Mouse (Mus musculus) heart, postnatal 10 days (tissue): ENCODE results near the gene Gm36176. TPM values are rescaled to one million over a fixed set of nuclear protein-coding genes. Genes with fewer than 3 reads are reported as not detected.

Source experiments
- DNase-seq, 2 experiments: peaks; one replicate each; pipeline ENCODE4 v3.0.0; 2021
- intact Hi-C: fragments of 180-260 bp; cut with DNase I; formaldehyde crosslinking; loops from one replicate; pipeline ENCODE4 v1.15.1; 2025
- total RNA-seq, 2 experiments: library from RNA; stranded (reverse); gene quantifications; 2 replicates each; pipeline ENCODE4 v1.2.3; 2021

The Gm36176 gene
- total RNA-seq, 2 experiments from 2014 or later: not detected

DNA sequence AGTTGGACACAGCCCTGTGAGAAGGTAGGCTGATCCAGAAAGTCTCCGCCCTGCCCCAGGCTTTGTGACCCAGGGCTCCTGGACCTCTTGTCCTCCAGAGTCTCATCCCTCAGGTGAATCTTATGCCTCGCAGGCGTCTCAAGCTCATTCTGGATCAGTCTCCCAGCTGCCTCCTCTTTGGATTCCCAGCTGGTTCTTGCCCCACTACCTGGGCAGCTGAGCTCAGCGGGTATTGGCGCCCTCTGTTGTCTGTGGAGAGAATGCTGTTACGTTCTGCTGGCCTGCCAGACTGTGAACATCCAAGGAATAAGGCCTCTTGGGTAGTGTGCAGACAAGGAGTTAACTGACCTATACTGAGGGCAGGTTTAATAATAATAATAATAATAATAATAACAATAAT is 32.4 kb downstream of the Gm36176 start:
- peak; percentile 43 to 56 for DNase-seq
- intact Hi-C loops: loop anchor here (2.0 kb wide), 1 partner anchor 252 kb away; no protein-coding TSS in a partner anchor

DNA sequence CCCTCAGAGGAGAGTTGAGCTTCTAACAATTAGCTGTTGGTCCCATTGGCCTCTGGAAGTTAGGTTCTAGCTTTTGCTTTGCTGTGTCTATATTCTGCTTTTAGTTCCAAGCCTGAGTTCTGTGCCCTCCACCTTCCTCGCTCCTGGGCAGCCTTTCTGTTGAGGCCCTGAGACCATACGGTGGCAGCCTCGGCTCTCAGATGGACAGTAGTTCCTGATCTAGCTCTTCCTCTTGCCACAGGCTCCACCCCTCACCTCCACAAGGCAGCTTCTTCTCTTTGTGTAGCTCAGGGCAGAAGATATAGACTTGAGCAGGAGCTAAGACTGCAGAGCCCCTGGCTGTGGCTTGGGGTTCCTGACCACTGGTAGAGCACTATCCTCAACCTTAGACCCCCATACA is 33.7 kb downstream of the Gm36176 start:
- intact Hi-C loops: loop anchor here (5.0 kb wide), 1 partner anchor 153 kb away; the partner anchor contains the start of gene Gm10100
- no peak for DNase-seq

DNA sequence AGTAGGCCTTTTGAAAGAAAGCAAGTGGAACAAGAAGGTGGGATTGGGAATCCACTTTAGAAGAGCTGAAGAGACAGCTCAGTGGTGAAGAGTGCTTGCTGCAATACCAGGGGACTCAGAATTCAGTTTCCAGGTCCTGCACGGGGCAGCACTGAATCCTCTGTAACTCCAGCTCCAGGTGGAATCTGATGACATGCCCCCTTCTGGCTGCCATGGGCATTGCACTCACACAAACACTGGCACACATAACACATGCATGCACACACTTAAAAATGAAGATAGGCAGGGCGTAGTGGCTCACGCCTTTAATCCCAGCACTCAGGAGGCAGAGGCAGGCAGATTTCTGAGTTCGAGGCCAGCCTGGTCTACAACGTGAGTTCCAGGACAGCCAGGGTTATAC is 36.0 kb downstream of the Gm36176 start:
- intact Hi-C loops: loop anchor here (5.0 kb wide), 1 partner anchor 155 kb away; the partner anchor contains the start of gene Gm10100

DNA sequence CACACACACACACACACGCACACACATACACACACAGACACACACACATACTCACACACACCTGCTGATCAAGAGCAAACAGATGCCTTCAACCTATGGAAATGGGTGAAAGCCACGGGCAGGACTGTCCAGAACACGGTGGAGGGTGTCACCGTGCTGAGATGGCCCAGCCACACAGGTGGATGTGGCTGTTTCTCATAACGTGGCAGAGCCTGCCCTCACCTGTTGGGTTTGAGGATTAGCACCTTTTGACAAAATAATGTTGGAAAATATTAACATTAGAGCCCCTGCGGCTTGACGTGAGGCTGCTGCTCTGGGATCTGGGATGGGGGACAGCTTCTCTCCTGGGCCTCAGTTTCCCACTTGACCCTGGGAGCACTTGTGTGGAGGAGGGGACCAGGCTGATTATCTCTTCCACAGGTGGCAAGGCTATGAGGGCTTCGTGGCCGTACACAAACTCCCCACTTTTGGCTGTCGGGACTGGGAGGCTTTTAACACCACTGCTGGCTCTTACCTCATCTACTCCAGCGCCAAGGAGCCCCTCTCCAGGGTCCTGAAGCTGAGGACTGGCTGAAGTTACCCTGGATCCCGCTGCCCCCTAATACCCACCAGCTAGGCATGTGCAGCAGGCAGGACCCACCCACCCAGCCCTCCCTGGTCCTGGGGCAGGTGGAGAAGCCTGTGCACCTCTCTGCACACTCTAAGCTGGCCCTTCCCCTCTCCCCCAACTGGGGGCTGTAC is 39.6 kb downstream of the Gm36176 start:
- intact Hi-C loops: no loop called here
- peak in 1 of 2 experiments; percentile 28 for DNase-seq

More for the DNA sequence above, 36.0 kb downstream of the Gm36176 start:
- DNase-seq: no peak

DNA sequence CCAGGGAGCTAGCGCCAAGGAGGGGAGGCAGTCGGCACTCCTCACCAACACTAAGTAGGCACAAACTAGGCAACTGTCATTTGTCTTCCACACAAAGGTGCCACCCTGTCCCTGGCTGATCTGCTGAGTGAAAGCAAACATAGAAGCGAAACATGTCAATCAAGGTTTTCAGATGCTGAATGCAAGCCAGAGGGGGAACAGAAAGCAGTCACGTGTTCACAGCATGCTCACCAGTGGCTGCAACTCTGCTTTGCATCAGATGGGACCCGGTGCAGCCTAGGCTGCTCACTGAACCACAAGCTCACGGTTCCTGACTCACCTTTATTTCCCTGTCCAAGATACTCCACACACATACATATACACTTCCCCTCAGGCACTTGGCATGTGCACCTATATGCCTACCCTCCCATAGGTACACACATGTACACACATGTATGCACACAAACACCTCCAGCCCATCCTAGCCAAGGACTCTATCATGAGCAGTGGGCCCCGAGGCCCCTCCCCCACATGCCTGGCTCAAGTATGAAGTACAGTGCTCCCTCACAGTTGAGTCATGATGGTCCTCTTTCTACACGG is 44.5 kb downstream of the Gm36176 start:
- no peak for DNase-seq
- intact Hi-C loops: no loop called here

DNA sequence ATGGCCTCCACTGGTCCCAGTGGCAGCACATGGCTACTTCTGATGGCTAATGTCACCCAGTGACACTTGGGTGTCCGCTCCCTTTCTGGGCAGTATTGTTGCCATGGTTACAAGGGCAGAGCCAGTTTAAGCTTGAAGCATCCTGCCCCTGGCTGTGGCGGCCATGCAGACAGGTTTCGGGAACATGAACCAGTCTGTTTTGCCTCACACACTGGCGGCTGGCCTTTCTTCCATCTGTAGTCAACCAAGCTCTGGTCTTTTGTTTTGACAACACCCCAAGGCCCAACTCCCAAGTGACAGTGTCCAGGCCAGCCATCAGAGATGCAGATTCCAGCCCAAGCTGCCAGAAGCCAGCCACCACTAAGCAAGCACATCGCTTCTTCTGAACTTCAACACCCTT is 49.0 kb downstream of the Gm36176 start:
- DNase-seq: peak; percentile 20 to 39
- intact Hi-C loops: no loop called here

Other genes with a start within 250 kb of the Gm36176 start
- gene Sumo3, start 240.7 kb upstream of the Gm36176 start, total RNA-seq: 10 to 100 TPM; 68.3 to 79.2 TPM
- 10 to 100 TPM; 12.2 to 13.5 TPM for gene Gm49325, start 240.6 kb upstream of the Gm36176 start, total RNA-seq
- 10 to 100 TPM; 57.7 to 68.8 TPM for gene Ube2g2, start 224.5 kb upstream of the Gm36176 start, total RNA-seq
- not detected for gene Tspear, start 160.2 kb upstream of the Gm36176 start, total RNA-seq
- gene Gm19402, start 156.0 kb upstream of the Gm36176 start, total RNA-seq: not detected
- not detected for gene Gm9508, start 149.6 kb upstream of the Gm36176 start, total RNA-seq
- gene Gm10272, start 140.2 kb upstream of the Gm36176 start, total RNA-seq: not detected
- not detected for gene Gm10024, start 135.3 kb upstream of the Gm36176 start, total RNA-seq
- not detected for gene Gm10142, start 131.0 kb upstream of the Gm36176 start, total RNA-seq
- not detected for gene Krtap12-1, start 126.2 kb upstream of the Gm36176 start, total RNA-seq
- not detected for gene Gm10100, start 120.3 kb upstream of the Gm36176 start, total RNA-seq
- not detected for gene Gm18596, start 104.2 kb upstream of the Gm36176 start, total RNA-seq
- not detected for gene Gm9736, start 95.4 kb upstream of the Gm36176 start, total RNA-seq
- gene Gm3233, start 87.1 kb upstream of the Gm36176 start, total RNA-seq: not detected
- gene Gm3238, start 75.5 kb upstream of the Gm36176 start, total RNA-seq: not detected
- not detected for gene Gm7138, start 69.9 kb upstream of the Gm36176 start, total RNA-seq
- not detected for gene Gm3250, start 64.3 kb upstream of the Gm36176 start, total RNA-seq
- not detected for gene Gm7137, start 58.6 kb upstream of the Gm36176 start, total RNA-seq
- gene Gm9639, start 51.7 kb upstream of the Gm36176 start, total RNA-seq: not detected
- not detected for gene Gm19668, start 47.7 kb upstream of the Gm36176 start, total RNA-seq
- not detected for gene Gm9507, start 35.0 kb upstream of the Gm36176 start, total RNA-seq
- not detected for gene Gm2696, start 32.1 kb upstream of the Gm36176 start, total RNA-seq
- gene Krtap10-4, start 19.7 kb upstream of the Gm36176 start, total RNA-seq: not detected
- not detected for gene Krtap10-10, start 10.9 kb upstream of the Gm36176 start, total RNA-seq
- not detected for gene Gm10318, start 6.1 kb downstream of the Gm36176 start, total RNA-seq
- not detected for gene Gm3285, start 15.2 kb downstream of the Gm36176 start, total RNA-seq
- 1 to 10 TPM; 1.3 to 1.9 TPM for gene Lrrc3, start 55.7 kb downstream of the Gm36176 start, total RNA-seq
- gene Trpm2, start 123.8 kb downstream of the Gm36176 start, total RNA-seq: under 1 TPM; 0.14 to 0.40 TPM
- 1 to 10 TPM; 7.9 to 9.3 TPM for gene 1810043G02Rik, start 131.7 kb downstream of the Gm36176 start, total RNA-seq
- 100 to 1,000 TPM; 108 to 119 TPM for gene Pfkl, start 163.3 kb downstream of the Gm36176 start, total RNA-seq
- gene Dnmt3l, start 195.1 kb downstream of the Gm36176 start, total RNA-seq: not detected
- not detected for gene Aire, start 196.8 kb downstream of the Gm36176 start, total RNA-seq
- gene Icosl, start 222.5 kb downstream of the Gm36176 start, total RNA-seq: 1 to 10 TPM; 4.4 to 5.4 TPM